Mouse (Mus musculus): Measurements from ENCODE around the gene Nceh1. TPM values are rescaled to one million over a fixed set of nuclear protein-coding genes. Genes with fewer than 3 reads are reported as not detected.
"Not testable (repeated sequence)": the region's sequence is repeated elsewhere in the genome, so short reads cannot be mapped to it uniquely, and the experiment has no call there.

The Nceh1 gene
- polyA plus RNA-seq, 1 experiment from 2014 or later = 4.6 TPM

DNA sequence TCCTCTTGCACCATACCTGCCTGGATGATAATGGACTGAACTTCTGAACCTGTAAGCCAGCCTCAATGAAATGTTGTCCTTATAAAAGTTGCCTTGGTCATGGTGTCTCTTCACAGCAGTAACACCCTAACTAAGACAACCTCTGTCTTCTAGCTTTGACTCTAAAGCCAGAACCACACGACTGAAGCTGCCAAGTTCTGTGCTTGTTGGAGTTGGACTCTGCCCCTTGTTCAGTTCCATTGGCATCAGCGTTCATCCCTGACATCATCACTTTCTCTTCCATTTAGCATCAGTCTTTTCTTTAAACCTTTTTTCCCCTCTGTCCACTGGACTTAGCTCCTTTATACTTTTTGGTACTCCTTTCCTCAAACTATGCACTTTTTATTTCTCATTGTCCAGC, 63.4 kb downstream of the Nceh1 start:
- WGBS = 78% methylated on average over 2 of the region's 2 CpGs
- Histone ChIP-seq H3K4me1 (no peaks in the 10 kb centered on the region), H3K4me3 (no peak overlapping the region), H3K36me3 (replicated peaks) (peaks cover 4% of the 10 kb centered on the region), H3K27me3 (replicated peaks; ENCODE audit: low read depth, poor library complexity, severe bottlenecking) (no peaks in the 10 kb centered on the region), H3K9me3 (no peaks in the 10 kb centered on the region), H3K27ac (replicated peaks) (no peak overlapping the region)
- DNase-seq (ENCODE audit: low spot score) = no peak

DNA sequence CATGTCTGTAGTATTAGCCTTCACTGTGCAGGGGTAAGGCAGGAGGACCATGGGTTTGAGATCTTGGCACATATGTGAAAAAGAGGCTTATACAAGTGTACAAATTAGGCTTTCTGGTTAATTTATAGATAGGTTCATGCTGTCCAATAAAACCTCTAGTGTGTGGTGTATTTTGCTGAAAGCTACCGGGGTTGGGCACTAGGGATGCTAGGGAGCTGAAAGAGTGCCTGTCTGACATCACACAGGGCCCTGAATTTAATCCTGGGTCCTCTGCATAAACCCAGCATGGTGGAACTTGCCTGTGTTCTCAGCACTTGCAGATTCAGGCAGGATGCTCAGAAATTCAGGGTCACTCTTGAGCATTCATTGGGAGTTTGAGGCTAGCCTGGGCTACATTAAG, 65.0 kb downstream of the Nceh1 start:
- no peak overlapping the region for H3K27ac ChIP-seq (replicated peaks)
- H3K36me3 ChIP-seq (replicated peaks) = no peaks in the 10 kb centered on the region
- no peaks in the 10 kb centered on the region for H3K9me3 ChIP-seq
- DNase-seq (ENCODE audit: low spot score) = no peak
- no peaks in the 10 kb centered on the region for H3K27me3 ChIP-seq (replicated peaks; ENCODE audit: low read depth, poor library complexity, severe bottlenecking)
- no peak overlapping the region for H3K4me3 ChIP-seq
- WGBS = 80% methylated on average over 1 of the region's 1 CpGs
- H3K4me1 ChIP-seq = no peaks in the 10 kb centered on the region

DNA sequence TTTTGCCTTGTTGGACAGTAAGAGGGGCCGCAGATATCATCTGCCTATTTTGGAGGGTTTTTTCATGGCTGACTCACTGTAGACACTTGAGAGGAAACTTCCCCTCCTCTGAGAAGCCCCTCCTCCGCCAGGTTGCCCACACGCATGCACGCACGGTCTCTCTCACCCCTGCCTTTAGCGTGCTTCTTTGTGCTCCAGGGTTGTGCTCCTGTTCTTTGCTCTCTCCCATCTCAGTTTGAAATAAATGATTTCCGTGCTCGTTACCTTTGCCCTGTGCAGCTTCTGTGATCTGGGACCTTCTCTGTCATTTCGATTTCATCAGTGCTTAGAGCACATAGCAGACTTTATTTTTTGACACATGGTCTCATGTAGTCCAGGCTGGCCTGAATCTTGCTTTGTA, 66.3 kb downstream of the Nceh1 start:
- 88% methylated on average over 9 of the region's 9 CpGs for WGBS
- Histone ChIP-seq H3K4me1 (no peaks in the 10 kb centered on the region), H3K9me3 (no peaks in the 10 kb centered on the region), H3K4me3 (no peak overlapping the region), H3K36me3 (replicated peaks) (no peaks in the 10 kb centered on the region), H3K27ac (replicated peaks) (no peak overlapping the region), H3K27me3 (replicated peaks; ENCODE audit: low read depth, poor library complexity, severe bottlenecking) (no peaks in the 10 kb centered on the region)
- no peak for DNase-seq (ENCODE audit: low spot score)

DNA sequence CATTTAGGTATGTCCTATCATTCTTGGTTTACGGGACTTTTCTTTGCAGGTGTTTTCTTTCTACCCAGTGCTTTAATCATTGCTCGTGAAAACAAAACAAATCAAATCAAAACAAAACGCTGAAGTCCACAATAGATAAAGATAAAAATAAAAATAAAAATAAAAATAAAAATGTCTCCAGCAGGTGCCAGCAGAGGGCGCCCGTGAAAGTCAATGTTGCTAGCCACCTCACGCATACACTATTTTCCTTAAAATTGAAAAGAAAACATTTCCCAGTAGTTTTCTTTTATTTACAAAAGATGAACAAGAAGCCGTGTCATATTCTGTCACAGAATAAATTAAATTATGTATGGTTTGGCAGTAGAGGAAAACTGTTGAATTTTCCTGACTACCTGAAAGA, 68.2 kb downstream of the Nceh1 start:
- no peaks in the 10 kb centered on the region for H3K27me3 ChIP-seq (replicated peaks; ENCODE audit: low read depth, poor library complexity, severe bottlenecking)
- no peak overlapping the region for H3K27ac ChIP-seq (replicated peaks)
- DNase-seq (ENCODE audit: low spot score) = no peak
- no peak overlapping the region for H3K4me3 ChIP-seq
- no peaks in the 10 kb centered on the region for H3K4me1 ChIP-seq
- H3K9me3 ChIP-seq = no peaks in the 10 kb centered on the region
- WGBS = 46% methylated on average over 7 of the region's 7 CpGs
- no peaks in the 10 kb centered on the region for H3K36me3 ChIP-seq (replicated peaks)

DNA sequence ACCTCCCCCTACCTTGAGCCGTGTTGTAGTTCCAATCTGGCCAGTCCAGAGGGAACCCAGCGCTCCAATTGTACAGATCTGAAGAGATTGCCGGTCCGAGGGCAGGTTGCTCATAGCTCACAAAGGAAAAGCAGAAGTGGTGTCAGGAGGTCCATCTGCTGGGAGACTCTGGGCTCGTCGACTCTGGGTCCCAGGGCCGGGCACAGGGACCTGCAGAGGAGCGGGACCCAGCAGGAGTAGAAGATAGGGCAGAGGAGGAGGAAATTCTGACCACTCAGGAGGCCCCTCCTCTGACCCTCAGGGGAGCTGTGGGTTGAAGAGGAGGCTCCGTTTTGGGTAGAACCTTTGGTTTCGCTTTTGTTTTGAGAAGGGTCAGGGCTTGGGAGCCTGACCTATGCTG, 75.7 kb downstream of the Nceh1 start:
- WGBS = 91% methylated on average over 10 of the region's 10 CpGs
- Histone ChIP-seq H3K9me3 (no peaks in the 10 kb centered on the region), H3K4me3 (no peak overlapping the region), H3K36me3 (replicated peaks) (no peaks in the 10 kb centered on the region), H3K4me1 (no peaks in the 10 kb centered on the region), H3K27me3 (replicated peaks; ENCODE audit: low read depth, poor library complexity, severe bottlenecking) (no peaks in the 10 kb centered on the region), H3K27ac (replicated peaks) (no peak overlapping the region)
- DNase-seq (ENCODE audit: low spot score) = no peak

DNA sequence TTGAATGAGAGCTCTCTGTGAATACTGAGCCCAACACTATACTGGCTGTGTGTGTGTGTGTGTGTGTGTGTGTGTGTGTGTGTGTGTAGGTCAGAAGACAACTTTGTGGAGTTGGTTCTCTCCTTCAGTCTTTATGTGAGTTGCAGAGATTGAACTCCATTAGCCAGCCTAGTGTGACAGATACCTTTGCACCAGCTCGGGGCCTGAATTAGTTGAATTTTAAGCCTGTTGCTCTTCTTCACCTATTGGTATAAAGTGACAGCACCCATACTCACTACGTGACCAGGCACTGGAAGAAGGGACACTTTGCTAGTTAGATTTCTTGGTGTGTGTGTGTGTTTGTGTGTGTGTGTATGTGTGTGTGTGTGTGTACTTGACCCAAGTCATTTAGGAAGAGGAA, 77.6 kb downstream of the Nceh1 start:
- no peak for DNase-seq (ENCODE audit: low spot score)
- 93% methylated on average over 2 of the region's 2 CpGs for WGBS
- Histone ChIP-seq H3K9me3 (no peaks in the 10 kb centered on the region), H3K4me1 (no peaks in the 10 kb centered on the region), H3K27me3 (replicated peaks; ENCODE audit: low read depth, poor library complexity, severe bottlenecking) (no peaks in the 10 kb centered on the region), H3K27ac (replicated peaks) (no peak overlapping the region), H3K36me3 (replicated peaks) (no peaks in the 10 kb centered on the region), H3K4me3 (no peak overlapping the region)

DNA sequence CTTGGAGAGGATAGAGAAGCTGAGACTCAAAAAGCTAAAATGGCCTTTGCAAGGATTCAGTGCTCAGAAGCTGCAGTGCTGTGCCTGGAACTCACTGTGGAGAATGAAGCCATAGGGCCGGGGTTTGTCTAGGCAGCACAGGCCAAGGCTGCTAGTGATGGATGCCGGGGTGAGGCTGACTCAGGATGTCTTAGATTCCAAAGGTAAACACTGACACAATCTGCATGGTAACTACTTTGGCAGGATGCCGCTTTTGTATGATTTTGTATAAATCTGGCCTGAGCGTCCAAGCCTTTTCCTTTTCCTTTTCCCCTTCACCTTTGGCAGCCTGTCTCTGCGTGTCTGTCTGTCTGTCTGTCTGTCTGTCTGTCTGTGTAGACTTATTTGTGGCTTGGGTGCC, 84.6 kb downstream of the Nceh1 start:
- Histone ChIP-seq H3K27me3 (replicated peaks; ENCODE audit: low read depth, poor library complexity, severe bottlenecking) (no peaks in the 10 kb centered on the region), H3K4me1 (peaks cover 10% of the 10 kb centered on the region; the same call in 1 of the 2 replicates), H3K9me3 (no peaks in the 10 kb centered on the region), H3K4me3 (no peak overlapping the region), H3K27ac (replicated peaks) (no peak overlapping the region), H3K36me3 (replicated peaks) (no peaks in the 10 kb centered on the region)
- no peak for DNase-seq (ENCODE audit: low spot score)
- WGBS = 85% methylated on average over 5 of the region's 5 CpGs

DNA sequence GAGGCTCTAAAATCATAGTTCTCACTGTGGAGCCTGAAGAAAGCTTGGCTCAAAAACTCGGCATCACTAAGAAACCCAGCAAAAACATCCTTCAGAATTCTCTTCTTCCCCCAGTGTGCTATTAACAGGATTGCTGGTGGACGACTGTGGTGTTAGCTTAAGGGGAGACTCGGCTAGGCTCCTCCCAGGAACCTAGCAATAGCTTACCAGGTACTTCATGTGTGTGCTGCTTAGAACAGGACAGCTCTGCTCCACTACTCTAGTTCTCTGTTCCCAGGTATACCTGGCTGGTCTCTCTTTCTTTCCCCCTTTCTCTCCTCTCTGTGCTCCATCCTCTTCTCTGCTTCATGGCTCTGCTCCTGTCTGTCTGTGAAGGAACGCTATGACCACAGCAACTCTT, 85.1 kb downstream of the Nceh1 start:
- Histone ChIP-seq H3K4me1 (peaks cover 10% of the 10 kb centered on the region; the same call in 1 of the 2 replicates), H3K36me3 (replicated peaks) (no peaks in the 10 kb centered on the region), H3K4me3 (no peak overlapping the region), H3K27ac (replicated peaks) (no peak overlapping the region), H3K9me3 (no peaks in the 10 kb centered on the region), H3K27me3 (replicated peaks; ENCODE audit: low read depth, poor library complexity, severe bottlenecking) (no peaks in the 10 kb centered on the region)
- no peak for DNase-seq (ENCODE audit: low spot score)
- 68% methylated on average over 4 of the region's 4 CpGs for WGBS

DNA sequence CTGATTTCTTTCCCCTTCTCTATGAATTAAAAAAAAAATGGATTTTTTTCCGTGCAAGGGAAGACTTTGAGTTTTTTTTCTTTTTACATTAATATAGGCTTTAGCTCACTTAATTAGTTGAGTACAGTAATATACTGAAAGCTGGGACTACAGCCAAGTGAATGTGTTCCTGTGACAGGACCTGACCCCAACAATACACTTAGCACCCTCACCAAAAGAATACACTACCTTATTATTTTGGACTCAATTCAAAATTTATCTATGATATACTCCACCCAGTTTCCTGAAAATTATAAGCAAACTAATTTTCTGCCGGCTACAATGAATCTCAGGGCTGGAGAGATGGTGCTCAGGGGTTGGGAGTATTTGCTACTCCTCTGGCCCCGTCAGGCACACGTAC, 86.4 kb downstream of the Nceh1 start:
- H3K4me3 ChIP-seq = no peak overlapping the region
- H3K9me3 ChIP-seq = no peaks in the 10 kb centered on the region
- WGBS = 82% methylated on average over 4 of the region's 4 CpGs
- peaks cover 10% of the 10 kb centered on the region; the same call in 1 of the 2 replicates for H3K4me1 ChIP-seq
- H3K27ac ChIP-seq (replicated peaks) = no peak overlapping the region
- no peak for DNase-seq (ENCODE audit: low spot score)
- H3K27me3 ChIP-seq (replicated peaks; ENCODE audit: low read depth, poor library complexity, severe bottlenecking) = no peaks in the 10 kb centered on the region
- no peaks in the 10 kb centered on the region for H3K36me3 ChIP-seq (replicated peaks)

DNA sequence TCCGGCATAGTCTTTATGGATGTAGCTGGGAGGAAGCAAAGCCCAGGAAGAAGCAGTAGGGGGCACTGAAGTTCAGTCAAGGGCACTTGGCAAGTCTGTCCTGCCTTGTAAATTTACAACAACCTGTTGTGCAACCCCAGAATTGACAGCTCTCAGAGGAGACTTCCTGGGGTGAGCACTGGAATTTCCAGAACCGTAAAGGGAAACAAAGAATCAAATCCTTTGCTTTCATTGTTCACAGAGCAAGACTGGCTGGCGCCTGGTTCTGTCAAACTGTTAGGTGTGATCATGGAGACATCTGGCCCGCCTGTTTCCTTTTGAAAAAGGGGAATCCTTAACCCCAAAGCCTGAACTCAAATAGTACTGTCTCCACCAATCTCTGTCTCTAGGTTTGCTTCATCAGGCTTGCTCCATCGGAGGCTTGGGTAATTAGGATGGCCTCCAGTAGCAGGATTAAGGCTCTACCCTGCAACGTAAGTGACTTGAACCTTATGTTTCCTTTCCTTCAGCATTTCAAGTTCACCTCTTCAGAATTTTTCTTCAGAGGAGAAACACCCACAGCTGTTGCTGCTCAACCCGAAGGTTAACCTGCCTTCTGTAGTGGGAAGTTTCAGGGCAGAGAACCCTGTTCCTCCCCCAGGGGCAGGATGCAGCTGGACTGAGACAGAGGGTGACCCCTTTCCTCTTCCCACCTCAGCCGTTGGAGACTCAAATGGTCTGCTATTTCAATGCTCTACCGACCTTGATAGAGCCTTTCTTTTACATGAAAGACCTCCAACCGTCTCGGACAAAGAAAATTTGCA, 87.6 kb downstream of the Nceh1 start:
- Histone ChIP-seq H3K4me1 (peaks cover 10% of the 10 kb centered on the region; the same call in 1 of the 2 replicates), H3K27ac (replicated peaks) (no peak overlapping the region), H3K9me3 (no peaks in the 10 kb centered on the region), H3K27me3 (replicated peaks; ENCODE audit: low read depth, poor library complexity, severe bottlenecking) (no peaks in the 10 kb centered on the region), H3K4me3 (no peak overlapping the region), H3K36me3 (replicated peaks) (no peaks in the 10 kb centered on the region)
- DNase-seq (ENCODE audit: low spot score) = no peak
- WGBS = 37% methylated on average over 11 of the region's 11 CpGs

DNA sequence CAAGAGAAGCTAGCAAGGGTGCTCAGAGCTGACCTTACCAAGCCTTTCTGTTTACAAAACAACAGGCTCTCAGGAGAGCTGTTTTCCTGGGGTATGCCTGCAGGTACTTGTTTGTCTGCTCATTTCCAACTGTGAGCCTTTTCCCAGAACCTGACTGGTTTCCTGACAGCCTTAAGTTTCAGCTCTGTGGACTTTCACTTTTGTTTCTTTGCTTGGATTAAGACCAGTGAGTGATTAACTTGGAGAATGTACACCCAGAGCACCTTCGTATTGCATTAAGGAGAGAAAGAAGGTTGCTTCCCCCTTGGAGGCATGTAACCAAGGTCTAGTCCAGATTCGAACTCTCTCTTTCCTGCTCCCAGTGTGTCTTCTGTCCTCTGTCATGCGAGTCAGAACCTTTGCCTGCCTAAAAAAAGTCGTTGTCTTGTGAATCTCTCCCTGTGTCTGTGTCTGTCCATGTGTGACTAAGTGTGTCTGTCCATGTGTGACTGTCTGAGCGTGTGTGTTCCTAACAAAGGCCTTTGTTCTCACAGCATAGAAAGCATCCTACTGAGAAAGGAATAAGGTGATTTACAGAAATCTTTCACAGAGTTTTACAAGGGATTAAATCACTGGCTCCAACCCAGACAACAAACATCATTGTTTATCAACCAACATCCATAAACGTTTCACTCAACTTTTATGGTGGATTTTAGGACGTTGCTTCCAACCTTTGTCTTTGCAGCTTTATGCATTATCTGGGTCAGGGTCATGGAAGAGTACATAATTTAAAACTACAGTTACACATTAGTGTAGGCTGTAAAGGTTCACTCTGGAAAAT, 90.4 kb downstream of the Nceh1 start:
- Histone ChIP-seq H3K36me3 (replicated peaks) (no peaks in the 10 kb centered on the region), H3K4me1 (peaks cover 10% of the 10 kb centered on the region; the same call in 1 of the 2 replicates), H3K27ac (replicated peaks) (0 out of 2 replicates have a peak overlapping the region, but pooled peaks have one; percentile 19), H3K4me3 (no peak overlapping the region), H3K9me3 (no peaks in the 10 kb centered on the region), H3K27me3 (replicated peaks; ENCODE audit: low read depth, poor library complexity, severe bottlenecking) (no peaks in the 10 kb centered on the region)
- no peak for DNase-seq (ENCODE audit: low spot score)
- 22% methylated on average over 7 of the region's 7 CpGs for WGBS

DNA sequence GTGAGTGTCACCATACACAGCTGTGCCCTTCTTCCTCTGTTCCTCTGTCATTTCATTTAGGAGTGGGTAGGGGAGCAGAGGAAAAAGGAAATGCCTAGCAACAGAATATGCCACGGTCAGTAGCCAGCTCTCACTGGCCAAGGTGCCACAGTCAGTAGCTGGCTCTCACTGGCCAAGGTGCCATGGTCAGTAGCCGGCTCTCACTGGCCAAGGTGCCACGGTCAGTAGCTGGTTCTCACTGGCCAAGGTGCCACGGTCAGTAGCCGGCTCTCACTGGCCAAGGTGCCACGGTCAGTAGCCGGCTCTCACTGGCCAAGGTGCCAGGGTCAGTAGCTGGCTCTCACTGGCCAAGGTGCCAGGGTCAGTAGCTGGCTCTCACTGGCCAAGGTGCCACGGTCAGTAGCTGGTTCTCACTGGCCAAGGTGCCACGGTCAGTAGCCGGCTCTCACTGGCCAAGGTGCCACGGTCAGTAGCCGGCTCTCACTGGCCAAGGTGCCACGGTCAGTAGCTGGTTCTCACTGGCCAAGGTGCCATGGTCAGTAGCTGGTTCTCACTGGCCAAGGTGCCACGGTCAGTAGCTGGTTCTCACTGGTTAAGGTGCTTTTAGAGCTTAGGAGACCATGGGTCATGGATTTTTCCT, 96.6 kb downstream of the Nceh1 start:
- not testable (repeated sequence) for H3K36me3 ChIP-seq (replicated peaks); DNase-seq (ENCODE audit: low spot score); H3K27ac ChIP-seq (replicated peaks); H3K4me3 ChIP-seq; H3K9me3 ChIP-seq
- WGBS = 94% methylated on average over 14 of the region's 14 CpGs
- peaks cover 13% of the 10 kb centered on the region for H3K4me1 ChIP-seq
- H3K27me3 ChIP-seq (replicated peaks; ENCODE audit: low read depth, poor library complexity, severe bottlenecking) = peaks cover 26% of the 10 kb centered on the region

Measured in embryonic facial prominence, embryonic 10.5 days (tissue).